Mouse (Mus musculus): ENCODE measurements around the gene B3gnt3.

DNA sequence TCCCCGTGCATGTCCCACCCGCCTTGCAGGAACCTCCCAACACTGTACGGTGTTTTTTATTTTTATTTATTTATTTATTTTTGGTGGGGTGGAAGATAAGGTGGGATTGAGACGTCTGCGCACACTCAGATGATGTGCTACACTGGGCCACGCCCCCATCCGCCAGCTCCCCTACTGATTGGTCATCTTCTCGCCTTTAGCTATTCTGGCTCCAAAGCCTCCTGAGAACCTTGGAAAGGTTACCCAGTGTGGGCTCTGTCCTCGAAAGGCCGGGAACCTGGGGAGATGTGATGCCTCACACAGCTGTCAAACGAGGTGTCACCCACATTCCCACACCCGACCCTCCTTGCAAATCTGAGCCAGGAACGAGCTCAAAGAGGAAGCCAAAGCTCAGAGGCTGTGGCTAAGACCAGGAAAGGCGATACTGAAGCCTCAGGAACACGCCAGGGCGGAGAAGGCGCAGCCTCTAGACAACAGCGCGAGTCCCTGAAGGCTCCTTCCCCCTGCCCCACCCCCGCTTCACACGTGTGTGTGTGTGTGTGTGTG, 26.7 kb upstream of the B3gnt3 start:
- no peak for TF ChIP-seq CTCF (conservative IDR thresholded peaks at IDR 0.05; ENCODE audit: insufficient read depth, insufficient read length, low read depth, low read length)
- no peak for TF ChIP-seq POLR2A (IDR thresholded peaks at IDR 0.05; ENCODE audit: low read depth, low read length)
